Mouse (Mus musculus) cerebellum, adult 2 months (tissue): ENCODE results near the gene Grtp1. TPM values are rescaled to one million over a fixed set of nuclear protein-coding genes. Genes with fewer than 3 reads are reported as not detected.
A peak's percentile ranks its signal among the peaks of the same experiment; 100 is the strongest.

Source experiments
- DNase-seq, 2 experiments: peaks; one replicate each; pipeline ENCODE4 v3.0.0; 2021
- H3K27ac ChIP-seq: fragments of 200-500 bp; 2 replicates; pipeline ENCODE4 v1.5.1; 2012; ENCODE audit warnings: low read length, control low read depth, inconsistent platforms; ENCODE audit not compliant: insufficient read depth
- H3K27me3 ChIP-seq: fragments of 200-500 bp; 2 replicates; pipeline ENCODE4 v1.6.1; 2012; ENCODE audit warnings: inconsistent platforms, mild to moderate bottlenecking, low read length, moderate library complexity; ENCODE audit not compliant: control insufficient read depth, insufficient read depth
- H3K4me1 ChIP-seq: fragments of 200-500 bp; 2 replicates; pipeline ENCODE4 v1.6.1; 2011; ENCODE audit warnings: low read length; ENCODE audit not compliant: control insufficient read depth, insufficient read depth
- H3K4me3 ChIP-seq: fragments of 200-500 bp; replicated peaks from 2 replicates; pipeline ENCODE3; 2011; ENCODE audit warnings: mild to moderate bottlenecking, low read depth, low read length, control low read depth; ENCODE audit not compliant: insufficient read depth
- CTCF ChIP-seq: fragments of 200-500 bp; IDR thresholded peaks from 2 replicates; pipeline ENCODE4 v1.5.1; 2011; ENCODE audit warnings: low read depth, mild to moderate bottlenecking, control low read depth, low read length, moderate library complexity, borderline replicate concordance; ENCODE audit not compliant: insufficient read depth
- POLR2A ChIP-seq: fragments of 200-500 bp; IDR thresholded peaks from 2 replicates; pipeline ENCODE4 v1.6.1; 2011; ENCODE audit warnings: low read length, control low read depth, borderline replicate concordance; ENCODE audit not compliant: insufficient read depth
- WGBS: fragments of 180-500 bp; shearing (Covaris S2); methylation state at CpG from one replicate; pipeline ENCODE4 v1.1.7; 2018; 5-methylcytosine and 5-hydroxymethylcytosine counted together
- polyA plus RNA-seq: library from polyadenylated mRNA; depleted of rRNA; stranded (reverse); fragments of >200 nt; gene quantifications from 2 replicates; pipeline ENCODE4 v1.2.3, GENCODE M21; 2012; rRNA removed

Grtp1 gene
- 6.8 and 8.0 TPM in 2 replicates for polyA plus RNA-seq

GRCm38 (mm10) chr8:13200301-13201012 lies at the start of gene Grtp1:
TSS of gene Grtp1 (minus strand) at chr8:13200620.
- Histone ChIP-seq H3K4me3 (peak within 1 kb of the TSS; percentile 41), H3K27me3 (no peaks in the 10 kb centered on the region), H3K27ac (no peak within 1 kb of the TSS), H3K4me1 (no peaks in the 10 kb centered on the region)
- DNase-seq: peak in 1 of 2 experiments; percentile 18
- WGBS: 1% methylated on average over 57 of the region's 58 CpGs
- TF ChIP-seq CTCF: no peak

GRCm38 (mm10) chr8:13244343-13244880 lies 44.0 kb upstream of the Grtp1 start:
- Histone ChIP-seq H3K4me3 (no peak overlapping the region), H3K4me1 (no peaks in the 10 kb centered on the region; the same call in 1 of the 2 replicates), H3K27ac (no peak overlapping the region), H3K27me3 (no peaks in the 10 kb centered on the region)
- 87% methylated on average over 11 of the region's 11 CpGs for WGBS
- no peak for TF ChIP-seq POLR2A
- no peak for TF ChIP-seq CTCF
- no peak for DNase-seq

- WGBS: 77% methylated on average over 10 of the region's 10 CpGs
Observed at GRCm38 (mm10) chr8:13242985-13243870, 42.8 kb upstream of the Grtp1 start.

GRCm38 (mm10) chr8:13240691-13241090 lies 40.3 kb upstream of the Grtp1 start:
- Histone ChIP-seq H3K4me1 (no peaks in the 10 kb centered on the region; the same call in 1 of the 2 replicates), H3K4me3 (no peak overlapping the region), H3K27me3 (no peaks in the 10 kb centered on the region), H3K27ac (no peak overlapping the region)
- 47% methylated on average over 7 of the region's 7 CpGs for WGBS
- DNase-seq: no peak
- TF ChIP-seq CTCF (no peak), POLR2A (no peak)

More at GRCm38 (mm10) chr8:13242985-13243870, 42.8 kb upstream of the Grtp1 start:
- DNase-seq: no peak
- Histone ChIP-seq H3K4me3 (no peak overlapping the region), H3K27ac (no peak overlapping the region), H3K27me3 (no peaks in the 10 kb centered on the region), H3K4me1 (no peaks in the 10 kb centered on the region; the same call in 1 of the 2 replicates)
- TF ChIP-seq CTCF: no peak
- no peak for TF ChIP-seq POLR2A

- Histone ChIP-seq H3K4me3 (no peak overlapping the region), H3K27me3 (no peaks in the 10 kb centered on the region), H3K27ac (no peak overlapping the region), H3K4me1 (no peaks in the 10 kb centered on the region; the same call in 1 of the 2 replicates)
- TF ChIP-seq CTCF (no peak), POLR2A (no peak)
- WGBS: 82% methylated on average over 9 of the region's 9 CpGs
- no peak for DNase-seq
Observed at GRCm38 (mm10) chr8:13240055-13240454, 39.6 kb upstream of the Grtp1 start.

GRCm38 (mm10) chr8:13234803-13235202 lies 34.4 kb upstream of the Grtp1 start:
- Histone ChIP-seq H3K27me3 (no peaks in the 10 kb centered on the region), H3K4me1 (no peaks in the 10 kb centered on the region), H3K4me3 (no peak overlapping the region), H3K27ac (no peak overlapping the region)
- no peak for DNase-seq
- 48% methylated on average over 13 of the region's 13 CpGs for WGBS
- TF ChIP-seq POLR2A: no peak
- no peak for TF ChIP-seq CTCF

- whole genome bisulfite sequencing: 69% methylated on average over 4 of the region's 4 CpGs
- Histone ChIP-seq H3K27ac (no peak overlapping the region), H3K4me1 (no peaks in the 10 kb centered on the region), H3K4me3 (no peak overlapping the region), H3K27me3 (no peaks in the 10 kb centered on the region)
- DNase-seq: no peak
- TF ChIP-seq CTCF: no peak
Observed at GRCm38 (mm10) chr8:13230471-13230870, 30.1 kb upstream of the Grtp1 start.
